Mouse (Mus musculus) neutrophil, adult 5-6 weeks (primary cell): ENCODE data around the gene Vps4a. TPM values are rescaled to one million over a fixed set of nuclear protein-coding genes. Genes with fewer than 3 reads are reported as not detected.

Experiments used
- ATAC-seq: fragments of 151-379, 151-347 bp; 2 replicates; pipeline ENCODE4 v1.8.0; 2017; ENCODE audit warnings: mild to moderate bottlenecking, moderate TSS enrichment; ENCODE audit not compliant: insufficient number of reproducible peaks, poor library complexity, low FRiP score, severe bottlenecking; ENCODE audit errors: extremely low read depth
- total RNA-seq: library from RNA; stranded (forward); fragments of 200-1000 nt; gene quantifications from 2 replicates; pipeline ENCODE4 v1.2.3, GENCODE M21; 2017

Gene Vps4a
- total RNA-seq, 1 experiment from 2014 or later: 39.0 TPM

DNA sequence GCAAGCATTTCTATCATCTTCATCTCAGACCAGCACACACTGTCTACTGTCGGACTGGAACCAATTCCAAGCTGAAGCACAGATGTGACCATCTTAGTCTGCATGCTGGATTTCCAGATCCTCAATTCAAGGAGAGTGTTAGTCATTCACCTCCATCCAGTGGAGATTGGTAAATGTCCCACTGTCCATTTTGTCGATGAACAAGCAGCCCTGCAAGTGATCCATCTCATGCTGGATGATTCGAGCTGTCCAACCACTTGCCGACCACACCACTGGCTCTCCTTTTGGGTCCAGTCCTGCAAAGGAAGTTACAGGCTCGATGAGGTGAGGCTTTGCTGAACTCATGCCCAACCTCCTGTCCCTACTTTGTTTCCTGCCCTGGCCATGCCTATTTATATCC, 16.0 kb downstream of the Vps4a start:
- no peak for ATAC-seq

DNA sequence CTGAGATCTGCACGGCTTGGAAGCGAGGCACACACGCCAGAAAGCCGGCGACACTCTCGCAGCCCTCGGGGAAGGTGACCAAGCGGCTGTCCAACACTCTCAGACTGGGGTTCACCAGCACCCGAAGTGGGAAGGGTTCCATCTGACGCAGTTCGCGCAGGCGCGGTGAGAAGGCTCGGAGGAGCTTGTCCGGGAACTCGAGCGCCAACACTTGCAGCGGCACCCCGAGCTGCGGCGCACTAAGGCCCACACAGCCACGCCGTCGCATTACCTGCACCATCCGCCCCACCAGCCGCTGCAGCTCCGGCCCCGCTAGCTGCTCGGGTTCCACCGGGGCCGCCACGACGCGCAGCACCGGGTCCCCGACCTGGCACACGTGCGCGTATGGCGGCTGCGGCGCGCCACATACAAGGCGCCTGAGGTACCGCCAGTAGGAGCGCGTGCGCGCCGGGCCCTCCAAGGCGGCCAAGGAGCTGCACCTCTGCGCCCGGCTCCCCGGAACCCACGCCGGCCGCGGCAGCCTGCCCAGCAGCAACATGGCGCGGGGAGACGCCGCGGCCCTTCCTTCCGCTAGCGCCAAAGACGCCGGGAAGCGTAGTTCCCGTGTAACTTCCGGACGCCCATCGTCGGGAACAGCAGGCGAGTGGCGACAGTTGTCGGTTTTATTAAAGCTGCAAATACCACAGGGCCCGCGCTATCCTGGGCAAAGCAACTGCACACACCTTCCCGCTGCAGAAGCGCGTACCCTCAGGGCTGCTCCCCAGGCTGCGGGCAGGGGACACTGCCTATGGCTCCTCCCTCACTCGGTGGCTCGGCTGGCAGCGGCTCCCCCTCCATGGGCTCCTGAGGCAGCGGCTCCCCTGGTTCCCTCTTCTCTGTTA, 17.3 kb downstream of the Vps4a start, which contains the start of gene Pdf:
Pdf (minus strand) TSS at position 554 of the 881 bp plus-strand sequence.
- ATAC-seq: peak; percentile 40

- ATAC-seq: no peak
Measured at GRCm38 (mm10) chr8:107049480-107049879, 18.5 kb downstream of the Vps4a start.

- no peak for ATAC-seq
Measured at GRCm38 (mm10) chr8:107052046-107052445, 21.0 kb downstream of the Vps4a start.

GRCm38 (mm10) chr8:107056076-107056972, 25.3 kb downstream of the Vps4a start, which contains the start of the genes Cog8 and Nip7:
Cog8 (minus strand) TSS chr8:107056689.
Nip7 (plus strand) TSS chr8:107056877.
- ATAC-seq: peak; percentile 95

- ATAC-seq: no peak; the same call in 1 of the 2 replicates
Measured at GRCm38 (mm10) chr8:107056973-107057369, 25.9 kb downstream of the Vps4a start.

- ATAC-seq: peak; percentile 64; the same call in 1 of the 2 replicates
Measured at GRCm38 (mm10) chr8:107062613-107063012, 31.6 kb downstream of the Vps4a start.

DNA sequence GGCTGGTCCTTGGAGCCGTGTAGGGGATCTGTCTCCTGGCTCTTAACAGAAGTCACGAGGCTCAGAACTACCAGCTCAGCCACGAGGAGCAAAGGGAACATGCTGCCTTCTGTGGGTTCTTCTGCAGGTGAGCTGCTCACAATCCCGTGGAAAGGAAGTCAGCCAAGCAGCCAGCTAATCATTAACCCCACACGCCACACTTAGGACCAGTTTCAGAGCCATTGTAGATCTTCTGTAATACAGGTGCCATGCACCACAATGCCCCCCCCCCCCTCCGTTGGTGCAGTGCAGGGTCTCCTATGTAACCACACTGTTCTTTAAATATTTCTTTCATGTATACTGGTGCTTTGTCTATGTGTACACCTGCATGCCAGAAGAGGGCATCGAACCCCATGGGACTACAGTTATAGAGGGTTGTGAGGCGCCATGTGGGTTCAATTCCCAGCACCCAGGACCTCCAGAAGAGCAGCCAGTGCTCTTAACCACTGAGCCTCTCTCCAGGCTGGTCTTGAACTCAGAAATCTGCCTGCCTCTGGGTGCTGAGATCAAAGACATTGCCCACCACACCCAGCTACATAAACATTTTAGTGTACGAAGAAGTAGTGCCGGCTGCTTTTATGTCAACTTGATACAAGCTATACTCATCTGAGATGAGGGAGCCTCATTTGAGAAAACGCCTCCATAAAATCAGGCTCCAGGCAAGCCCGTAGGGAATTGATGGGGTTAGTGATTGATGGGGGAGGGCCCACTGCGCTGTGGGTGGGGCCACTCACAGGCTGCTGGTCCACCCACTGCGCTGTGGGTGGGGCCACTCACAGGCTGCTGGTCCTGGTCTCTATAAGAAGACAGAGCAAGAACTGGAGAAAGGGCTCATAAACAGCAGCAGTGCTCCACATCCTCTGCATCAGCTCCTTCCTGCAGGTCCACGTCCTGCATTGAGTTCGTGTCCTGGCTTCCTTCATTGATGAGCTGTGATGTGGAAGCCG, 34.8 kb downstream of the Vps4a start, which contains the start of gene Tmed6:
Tmed6 (minus strand) TSS at position 134 of the 986 bp plus-strand sequence.
- no peak for ATAC-seq

- no peak for ATAC-seq
Measured at GRCm38 (mm10) chr8:107073706-107074105, 42.7 kb downstream of the Vps4a start.

DNA sequence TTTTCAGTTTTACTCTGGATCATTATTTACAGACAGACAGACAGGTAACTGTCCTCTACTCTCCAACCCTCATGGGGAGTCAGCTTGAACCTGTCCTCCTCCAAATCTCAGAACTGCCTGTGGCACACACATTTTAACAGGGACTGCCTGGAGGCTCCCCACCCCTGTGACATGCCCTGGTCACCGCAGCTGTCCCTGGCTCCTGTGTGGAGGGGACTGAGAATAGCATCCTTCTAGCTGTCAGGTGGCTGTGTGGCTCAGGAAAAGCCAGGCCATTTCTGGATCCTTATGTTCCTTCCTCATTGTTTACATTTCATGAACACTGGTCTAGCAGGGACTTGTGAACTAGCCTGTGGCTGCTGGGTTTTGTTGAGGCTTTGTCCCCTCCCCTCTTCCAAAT, 43.1 kb downstream of the Vps4a start:
- no peak for ATAC-seq

DNA sequence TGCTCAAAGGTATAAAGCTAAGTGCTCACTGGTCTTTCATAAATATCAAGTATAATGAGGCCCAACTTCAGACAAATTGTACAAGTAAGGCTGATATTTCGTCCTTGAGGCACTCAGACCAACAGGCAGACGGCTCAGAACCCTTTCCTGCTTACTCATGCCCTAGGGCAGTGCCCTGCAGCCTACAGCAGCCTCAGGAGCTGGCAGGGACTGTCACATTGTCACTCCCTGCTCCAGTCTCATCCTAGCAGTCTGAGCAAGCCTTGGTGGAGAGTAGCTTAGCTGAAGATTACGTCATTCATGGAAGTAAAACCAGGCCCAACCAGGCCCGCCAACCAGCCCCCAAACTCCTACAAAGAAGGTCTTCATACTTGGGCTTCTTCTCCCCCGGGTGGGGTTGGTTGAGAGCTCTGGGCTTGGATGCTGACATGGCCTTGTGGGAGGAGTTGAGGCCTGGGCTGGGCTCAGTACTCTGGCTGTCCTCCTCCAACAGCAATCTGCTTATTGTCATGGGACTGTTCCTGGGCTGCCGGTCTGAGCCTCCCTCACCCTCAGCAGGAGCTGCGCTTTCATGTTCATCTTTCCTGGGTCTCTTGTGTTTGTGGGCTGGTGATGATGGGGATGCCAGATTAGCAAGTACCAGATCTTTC, 45.3 kb downstream of the Vps4a start:
- no peak for ATAC-seq

GRCm38 (mm10) chr8:107085358-107085757, 54.3 kb downstream of the Vps4a start:
- ATAC-seq: no peak

DNA sequence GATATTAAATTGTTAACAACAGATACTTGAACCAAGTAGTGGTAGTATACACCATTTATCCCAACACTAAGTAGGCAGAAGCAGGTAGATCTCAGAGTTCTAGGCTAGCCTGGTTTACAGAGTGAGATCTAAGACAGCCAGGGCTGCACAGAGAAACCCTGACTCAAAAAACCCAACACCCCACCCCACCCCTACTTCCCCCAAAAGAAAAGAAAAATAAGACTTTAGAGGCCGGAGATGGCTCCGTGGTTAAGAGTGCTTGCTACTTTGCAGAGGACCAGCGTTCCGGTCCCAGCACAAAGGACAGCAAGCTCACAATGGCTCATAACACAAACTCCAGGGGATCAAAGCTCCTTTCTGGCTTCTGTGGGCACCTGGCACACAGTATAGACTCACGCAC, 55.0 kb downstream of the Vps4a start:
- no peak for ATAC-seq

DNA sequence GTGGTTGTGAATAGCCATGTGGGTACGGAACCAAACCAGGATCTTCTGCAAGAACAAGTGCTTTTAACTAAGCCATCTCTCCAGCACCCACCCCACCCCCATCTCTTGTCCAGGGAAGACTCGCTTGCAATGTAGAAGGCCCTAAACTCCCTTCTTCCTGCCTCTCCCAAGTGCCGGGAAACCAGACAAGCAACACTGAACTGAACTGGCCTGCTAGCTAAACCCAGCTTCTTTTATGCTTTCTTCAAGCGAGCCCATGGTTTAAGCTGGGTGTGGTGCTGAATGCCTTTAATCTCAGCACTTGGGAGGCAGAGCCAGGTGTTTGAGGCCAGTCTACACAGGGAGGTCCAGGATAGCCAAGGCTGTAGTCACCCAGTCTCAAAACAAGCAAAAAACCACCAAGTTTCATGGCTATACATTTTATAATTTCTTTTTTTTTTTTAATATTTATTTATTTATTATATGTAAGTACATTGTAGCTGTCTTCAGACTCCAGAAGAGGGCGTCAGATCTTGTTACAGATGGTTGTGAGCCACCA, 57.6 kb downstream of the Vps4a start:
- ATAC-seq: no peak

- ATAC-seq: no peak
Measured at GRCm38 (mm10) chr8:107090531-107090930, 59.5 kb downstream of the Vps4a start.
